Mouse (Mus musculus) forebrain, postnatal 0 days (tissue): Measurements from ENCODE around the gene Mocs1. TPM values are rescaled to one million over a fixed set of nuclear protein-coding genes. Genes with fewer than 3 reads are reported as not detected.

ENCODE experiments used
- ATAC-seq: fragments of 200-750 bp; cut with Nextera tagmentation; 2 replicates; pipeline ENCODE4 v1.8.0; 2017; ENCODE audit warnings: mild to moderate bottlenecking, moderate library complexity
- DNase-seq: peaks from one replicate; pipeline ENCODE4 v3.0.0-alpha.2; 2015
- H3K27ac ChIP-seq: fragments of 300-500 bp; sonication (generic); 2 replicates; pipeline ENCODE4 v1.5.1; 2014; ENCODE audit warnings: low read depth, mild to moderate bottlenecking, antibody characterized with exemption, low read length, moderate library complexity, mixed read lengths
- H3K27me3 ChIP-seq: fragments of 300-500 bp; sonication (generic); 2 replicates; pipeline ENCODE4 v1.6.1; 2014; ENCODE audit warnings: mild to moderate bottlenecking, low read length, mixed read lengths; ENCODE audit not compliant: insufficient read depth
- H3K36me3 ChIP-seq: fragments of 300-500 bp; sonication (generic); 2 replicates; pipeline ENCODE4 v1.6.1; 2014; ENCODE audit warnings: mild to moderate bottlenecking, moderate library complexity; ENCODE audit not compliant: insufficient read depth
- H3K4me1 ChIP-seq: fragments of 300-500 bp; sonication (generic); 2 replicates; pipeline ENCODE4 v1.6.1; 2014; ENCODE audit warnings: antibody characterized with exemption; ENCODE audit not compliant: insufficient read depth
- H3K4me2 ChIP-seq: fragments of 300-500 bp; sonication (generic); 2 replicates; pipeline ENCODE4 v1.6.1; 2014; ENCODE audit warnings: low read depth, mild to moderate bottlenecking, moderate library complexity
- H3K4me3 ChIP-seq: fragments of 300-500 bp; sonication (generic); 2 replicates; pipeline ENCODE4 v1.5.1; 2014; ENCODE audit warnings: low read depth, low read length, mixed read lengths
- H3K9ac ChIP-seq: fragments of 300-500 bp; sonication (generic); 2 replicates; pipeline ENCODE4 v1.6.1; 2014; ENCODE audit warnings: mild to moderate bottlenecking
- H3K9me3 ChIP-seq: fragments of 300-500 bp; sonication (generic); 2 replicates; pipeline ENCODE4 v1.6.1; 2016; ENCODE audit warnings: low read length
- CTCF ChIP-seq: sonication (generic); IDR thresholded peaks from 2 replicates; pipeline ENCODE4 v1.5.1; 2016; ENCODE audit warnings: antibody characterized with exemption, control low read depth, low read depth
- WGBS: fragments of 180-500 bp; shearing (Covaris S2); extraction: QIAGEN DNeasy Blood & Tissue Kit; methylation state at CpG from one replicate; pipeline ENCODE4 v1.1.7; 2014; 5-methylcytosine and 5-hydroxymethylcytosine counted together
- polyA plus RNA-seq: library from polyadenylated mRNA; unstranded; fragments of >200 nt; fragmentation: Nextera tagmentation; extraction: Ambion mirVana; gene quantifications from 2 replicates; pipeline ENCODE4 v1.2.1, GENCODE M21; 2015
- total RNA-seq: library from RNA; depleted of rRNA; stranded (reverse); fragments of >200 nt; gene quantifications from 2 replicates; pipeline ENCODE4 v1.2.3, GENCODE M21; 2014

The Mocs1 gene
- total and polyA plus RNA-seq, 2 experiments from 2014 or later: 4.2 to 12.7 TPM

- no peak overlapping the region for H3K27ac ChIP-seq
- peak; percentile 92 for DNase-seq
- H3K27me3 ChIP-seq: no peaks in the 10 kb centered on the region
- H3K4me1 ChIP-seq: no peaks in the 10 kb centered on the region
- no peaks in the 10 kb centered on the region for H3K36me3 ChIP-seq
- WGBS: 0% methylated on average over 2 of the region's 2 CpGs
- H3K9ac ChIP-seq: no peak overlapping the region
- peak; percentile 85 for ATAC-seq
- no peak overlapping the region for H3K4me3 ChIP-seq
- no peaks in the 10 kb centered on the region for H3K9me3 ChIP-seq
- H3K4me2 ChIP-seq: no peak overlapping the region
- TF ChIP-seq CTCF: peak; percentile 90
Observed at GRCm38 (mm10) chr17:49400130-49400529, 28.0 kb upstream of the Mocs1 start.

DNA sequence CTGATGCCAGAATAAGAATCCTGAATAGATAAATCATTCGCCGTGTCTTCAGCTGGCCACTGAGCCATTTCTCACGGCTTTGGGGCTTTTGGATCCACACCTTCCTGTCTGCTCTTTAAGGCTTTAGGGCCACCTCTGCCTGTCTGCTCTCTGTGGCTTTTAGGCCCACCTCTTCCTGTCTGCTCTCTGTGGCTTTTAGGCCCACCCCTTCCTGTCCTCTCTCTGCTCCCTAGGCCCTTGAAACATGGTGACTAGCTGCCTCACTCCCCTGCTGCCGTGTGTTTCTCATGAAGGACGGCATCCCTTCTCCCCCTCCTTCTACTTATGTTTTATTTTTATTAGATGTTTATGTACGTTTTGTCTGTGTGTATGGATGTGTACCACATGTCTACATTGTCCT lies 25.0 kb upstream of the Mocs1 start:
- Histone ChIP-seq H3K27ac (no peak overlapping the region), H3K9ac (no peak overlapping the region), H3K4me2 (no peak overlapping the region), H3K9me3 (no peaks in the 10 kb centered on the region), H3K36me3 (no peaks in the 10 kb centered on the region), H3K4me3 (no peak overlapping the region), H3K4me1 (no peaks in the 10 kb centered on the region), H3K27me3 (no peaks in the 10 kb centered on the region)
- DNase-seq: no peak
- ATAC-seq: no peak
- WGBS: 87% methylated on average over 6 of the region's 6 CpGs
- TF ChIP-seq CTCF: no peak

- ATAC-seq (no peak), DNase-seq (no peak)
- Histone ChIP-seq H3K27ac (no peak overlapping the region), H3K27me3 (no peaks in the 10 kb centered on the region), H3K36me3 (no peaks in the 10 kb centered on the region), H3K4me3 (no peak overlapping the region), H3K4me1 (no peaks in the 10 kb centered on the region), H3K4me2 (no peak overlapping the region), H3K9ac (no peak overlapping the region), H3K9me3 (no peaks in the 10 kb centered on the region)
- no peak for TF ChIP-seq CTCF
- 84% methylated on average over 5 of the region's 5 CpGs for WGBS
Observed at GRCm38 (mm10) chr17:49405927-49406326, 22.2 kb upstream of the Mocs1 start.

GRCm38 (mm10) chr17:49412974-49413373 lies 15.2 kb upstream of the Mocs1 start:
- Histone ChIP-seq H3K4me2 (no peak overlapping the region), H3K4me3 (no peak overlapping the region), H3K27ac (no peak overlapping the region), H3K9ac (no peak overlapping the region), H3K9me3 (no peaks in the 10 kb centered on the region), H3K36me3 (no peaks in the 10 kb centered on the region), H3K4me1 (no peaks in the 10 kb centered on the region), H3K27me3 (no peaks in the 10 kb centered on the region)
- DNase-seq (no peak), ATAC-seq (no peak)
- WGBS: 72% methylated on average over 5 of the region's 5 CpGs
- no peak for TF ChIP-seq CTCF

- ATAC-seq (no peak), DNase-seq (peak; percentile 17)
- Histone ChIP-seq H3K9ac (no peak overlapping the region), H3K27me3 (no peaks in the 10 kb centered on the region), H3K36me3 (no peaks in the 10 kb centered on the region), H3K9me3 (no peaks in the 10 kb centered on the region), H3K27ac (no peak overlapping the region), H3K4me1 (no peaks in the 10 kb centered on the region), H3K4me2 (no peak overlapping the region), H3K4me3 (no peak overlapping the region)
- 35% methylated on average over 3 of the region's 3 CpGs for WGBS
- TF ChIP-seq CTCF: peak; percentile 31
Observed at GRCm38 (mm10) chr17:49413554-49413953, 14.6 kb upstream of the Mocs1 start.

DNA sequence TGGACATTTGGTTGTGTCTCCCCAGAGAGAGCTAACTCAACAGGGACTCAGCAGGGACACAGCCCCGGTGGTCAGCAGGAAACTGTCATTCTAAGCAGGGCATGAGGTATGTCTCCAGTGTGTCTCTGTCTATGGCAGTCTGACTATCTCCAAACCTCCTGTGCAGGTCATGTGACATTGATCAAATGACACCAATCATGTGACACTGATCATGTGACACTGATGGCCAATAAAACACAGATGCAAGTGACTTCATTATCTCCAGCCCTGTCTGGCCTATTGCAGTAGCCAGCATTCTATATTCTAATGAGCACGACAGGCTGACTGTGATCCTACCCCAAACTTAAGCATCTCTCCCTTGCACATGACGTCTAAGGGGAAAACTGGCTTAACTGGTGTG lies 11.9 kb upstream of the Mocs1 start:
- H3K27me3 ChIP-seq: no peaks in the 10 kb centered on the region
- TF ChIP-seq CTCF: no peak
- ATAC-seq: no peak
- no peak overlapping the region for H3K27ac ChIP-seq
- no peaks in the 10 kb centered on the region for H3K4me1 ChIP-seq
- no peaks in the 10 kb centered on the region for H3K9me3 ChIP-seq
- DNase-seq: no peak
- WGBS: 65% methylated on average over 3 of the region's 3 CpGs
- H3K36me3 ChIP-seq: no peaks in the 10 kb centered on the region
- H3K4me3 ChIP-seq: no peak overlapping the region
- no peak overlapping the region for H3K4me2 ChIP-seq
- no peak overlapping the region for H3K9ac ChIP-seq

DNA sequence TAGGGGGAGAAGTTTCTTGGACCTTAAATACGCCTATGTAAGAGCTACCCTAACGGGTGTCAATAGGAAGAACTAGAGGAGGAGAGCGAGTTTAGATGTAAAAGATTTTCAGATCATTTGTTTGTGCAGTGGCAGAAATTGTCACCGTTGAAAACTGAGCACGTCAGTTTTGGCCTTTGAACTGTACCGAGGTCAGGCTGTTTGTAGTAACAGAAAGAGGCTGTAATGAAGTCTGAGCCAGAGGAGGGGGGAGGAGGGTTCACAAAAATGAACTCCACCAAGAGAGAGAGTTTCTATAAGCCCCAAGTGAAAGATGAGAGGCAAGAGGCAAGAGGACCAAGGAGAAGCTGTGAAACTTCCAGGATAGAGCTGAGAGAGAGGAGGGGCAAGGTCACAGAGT lies 8.3 kb upstream of the Mocs1 start:
- DNase-seq (no peak), ATAC-seq (no peak)
- no peaks in the 10 kb centered on the region for H3K27me3 ChIP-seq
- WGBS: 72% methylated on average over 6 of the region's 6 CpGs
- H3K4me3 ChIP-seq: no peak overlapping the region
- H3K27ac ChIP-seq: no peak overlapping the region
- H3K36me3 ChIP-seq: no peaks in the 10 kb centered on the region
- no peak overlapping the region for H3K9ac ChIP-seq
- H3K9me3 ChIP-seq: no peaks in the 10 kb centered on the region
- H3K4me2 ChIP-seq: no peak overlapping the region
- TF ChIP-seq CTCF: no peak
- no peaks in the 10 kb centered on the region; the same call in 1 of the 2 replicates for H3K4me1 ChIP-seq
